Comparison of ENCODE assay signal across 8 mouse cellular contexts in the genomic region with DNA sequence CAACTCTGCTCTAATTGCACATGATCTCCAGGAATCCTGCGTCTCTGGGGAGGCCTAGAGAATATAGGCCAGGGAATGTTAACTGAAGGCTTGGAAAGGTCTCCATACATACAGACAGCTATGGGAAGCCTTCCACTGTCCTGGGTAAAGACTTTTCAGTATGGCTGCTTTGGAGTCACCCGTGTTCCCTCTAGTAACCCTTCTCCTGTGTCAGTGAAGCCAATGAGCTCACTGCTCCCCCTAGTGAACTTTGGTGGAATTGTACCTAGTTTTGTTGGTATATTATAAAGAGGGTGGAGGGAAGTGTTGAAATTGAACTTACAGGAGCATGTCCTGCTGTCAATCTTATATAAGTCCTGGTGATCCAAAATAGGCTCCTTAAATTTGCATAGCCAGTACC.
A peak's percentile ranks its signal among the peaks of the same experiment; 100 is the strongest.
DNase-seq lines count a peak whose midpoint lies in the region; ATAC-seq and TF ChIP-seq lines count a peak whose summit lies in the region.

No protein-coding gene starts in this region.

- H3K27me3 ChIP-seq in midbrain, postnatal 0 days (ENCODE audit: insufficient read depth, low read length) = no peaks in the 10 kb centered on the region
- H3K27me3 ChIP-seq in midbrain, embryonic 10.5 days (ENCODE audit: low read depth, poor library complexity, severe bottlenecking) = no peaks in the 10 kb centered on the region
- no peaks in the 10 kb centered on the region for H3K27me3 ChIP-seq in kidney, embryonic 16.5 days (ENCODE audit: insufficient read depth, low read length)
- H3K27me3 ChIP-seq in stomach, embryonic 16.5 days (ENCODE audit: control insufficient read depth, insufficient read depth, low read length) = no peaks in the 10 kb centered on the region

- H3K4me3 ChIP-seq in midbrain, postnatal 0 days (ENCODE audit: low read depth, low read length) = no peak overlapping the region
- H3K4me3 ChIP-seq in midbrain, embryonic 10.5 days = no peak overlapping the region
- no peak overlapping the region for H3K4me3 ChIP-seq in kidney, embryonic 16.5 days (ENCODE audit: low read length)
- H3K4me3 ChIP-seq in stomach, embryonic 16.5 days (replicated peaks; ENCODE audit: low read length) = no peak overlapping the region

- DNase-seq in adrenal gland, postnatal 10 days = peak; percentile 54
- DNase-seq in adrenal gland, adult 8-10 months = no peak
- DNase-seq in midbrain, postnatal 0 days (ENCODE audit: low spot score) = peak; percentile 61
- no peak for DNase-seq in midbrain, embryonic 10.5 days (ENCODE audit: low spot score)
- DNase-seq in embryo, embryonic 11 days = peak; percentile 64
- DNase-seq in right cerebral cortex, postnatal 10 days (ENCODE audit: low spot score in 2 of 2) = no peak

- no peak overlapping the region for H3K27ac ChIP-seq in midbrain, postnatal 0 days (ENCODE audit: low read depth, low read length)
- no peak overlapping the region for H3K27ac ChIP-seq in midbrain, embryonic 10.5 days (replicated peaks)
- no peak overlapping the region for H3K27ac ChIP-seq in kidney, embryonic 16.5 days (ENCODE audit: low read length)
- no peak overlapping the region for H3K27ac ChIP-seq in stomach, embryonic 16.5 days (ENCODE audit: low read length)

- H3K36me3 ChIP-seq in midbrain, postnatal 0 days (ENCODE audit: insufficient read depth, low read length) = no peaks in the 10 kb centered on the region
- no peaks in the 10 kb centered on the region for H3K36me3 ChIP-seq in midbrain, embryonic 10.5 days
- no peaks in the 10 kb centered on the region for H3K36me3 ChIP-seq in kidney, embryonic 16.5 days (ENCODE audit: insufficient read depth, low read length)
- no peaks in the 10 kb centered on the region for H3K36me3 ChIP-seq in stomach, embryonic 16.5 days (ENCODE audit: control insufficient read depth, insufficient read depth, low read length)

- H3K4me2 ChIP-seq in midbrain, postnatal 0 days (ENCODE audit: low read depth, low read length, poor library complexity, severe bottlenecking) = no peak overlapping the region
- H3K4me2 ChIP-seq in kidney, embryonic 16.5 days (replicated peaks; ENCODE audit: low read depth, low read length) = no peak overlapping the region
- H3K4me2 ChIP-seq in stomach, embryonic 16.5 days (ENCODE audit: low read depth, low read length) = no peak overlapping the region

- H3K9me3 ChIP-seq in midbrain, postnatal 0 days (ENCODE audit: low read length) = no peaks in the 10 kb centered on the region
- no peaks in the 10 kb centered on the region for H3K9me3 ChIP-seq in midbrain, embryonic 10.5 days (replicated peaks)
- H3K9me3 ChIP-seq in kidney, embryonic 16.5 days (ENCODE audit: low read length) = no peaks in the 10 kb centered on the region
- no peaks in the 10 kb centered on the region for H3K9me3 ChIP-seq in stomach, embryonic 16.5 days (replicated peaks; ENCODE audit: control insufficient read depth, low read length)

- no peaks in the 10 kb centered on the region for H3K4me1 ChIP-seq in midbrain, postnatal 0 days (ENCODE audit: insufficient read depth, low read length)
- no peaks in the 10 kb centered on the region for H3K4me1 ChIP-seq in midbrain, embryonic 10.5 days
- H3K4me1 ChIP-seq in kidney, embryonic 16.5 days (ENCODE audit: insufficient read depth, low read length) = 0 out of 2 replicates have a peak, but pooled peaks cover 3% of the 10 kb centered on the region
- no peaks in the 10 kb centered on the region for H3K4me1 ChIP-seq in stomach, embryonic 16.5 days (ENCODE audit: control insufficient read depth, insufficient read depth, low read length)

- no peak for ATAC-seq in midbrain, postnatal 0 days (ENCODE audit: low FRiP score)
- ATAC-seq in kidney, embryonic 16.5 days (ENCODE audit: low FRiP score, low TSS enrichment) = peak; percentile 25; the same call in 1 of the 2 replicates
- ATAC-seq in stomach, embryonic 16.5 days (ENCODE audit: insufficient read depth, low FRiP score) = peak; percentile 17; the same call in 1 of the 2 replicates

- TF ChIP-seq CTCF in midbrain, postnatal 0 days (IDR thresholded peaks at IDR 0.05) = peak; percentile 68

- no peak overlapping the region for H3K9ac ChIP-seq in midbrain, postnatal 0 days (replicated peaks; ENCODE audit: low read length, poor library complexity, severe bottlenecking)
- H3K9ac ChIP-seq in kidney, embryonic 16.5 days (replicated peaks; ENCODE audit: low read length) = no peak overlapping the region
- no peak overlapping the region for H3K9ac ChIP-seq in stomach, embryonic 16.5 days (ENCODE audit: low read length)

- 71% methylated on average over 2 of the region's 2 CpGs for WGBS in midbrain, postnatal 0 days
- WGBS in midbrain, embryonic 10.5 days = 70% methylated on average over 2 of the region's 2 CpGs
- 62% methylated on average over 2 of the region's 2 CpGs for WGBS in kidney, embryonic 16.5 days
- 44% methylated on average over 2 of the region's 2 CpGs for WGBS in stomach, embryonic 16.5 days

Comparison
In these comparisons a context has a peak if more than half of its experiments do, and no peak if none do; other contexts are left out.
1. DNase-seq: peak in adrenal gland, postnatal 10 days (single experiment), midbrain, postnatal 0 days (single experiment) and embryo, embryonic 11 days (single experiment); none in adrenal gland, adult 8-10 months (single experiment), midbrain, embryonic 10.5 days (single experiment) and right cerebral cortex, postnatal 10 days (0 of 2).